Mouse (Mus musculus): ENCODE data around the gene Wdhd1. TPM values are rescaled to one million over a fixed set of nuclear protein-coding genes. Genes with fewer than 3 reads are reported as not detected.

Gene Wdhd1
- polyA plus RNA-seq, 1 experiment from 2014 or later: 68.9 TPM

DNA sequence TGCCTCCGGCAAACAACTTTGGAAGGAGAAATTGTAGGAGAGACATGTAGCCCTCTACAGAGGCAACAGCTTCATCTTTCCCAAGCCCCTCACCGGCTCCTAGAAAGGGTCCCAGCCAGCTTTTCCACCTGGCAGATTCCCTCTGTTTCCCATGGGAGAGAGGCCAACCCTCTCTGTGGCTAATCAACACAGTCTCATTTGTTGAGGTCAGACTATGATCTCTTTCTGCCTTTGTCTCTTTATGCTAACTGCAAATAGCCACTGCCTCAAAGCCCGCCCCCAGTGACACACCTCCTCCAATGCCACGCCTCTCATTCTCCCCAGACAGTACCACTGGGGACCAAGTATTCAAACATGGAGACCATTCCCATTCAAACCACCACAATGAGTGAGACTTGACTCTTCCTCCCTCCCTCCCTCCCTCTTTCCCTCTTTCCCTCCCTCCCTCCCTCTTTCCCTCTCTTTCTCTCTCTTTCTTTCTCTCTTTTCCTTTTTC, 66.9 kb downstream of the Wdhd1 start:
- H3K27me3 ChIP-seq (ENCODE audit: poor library complexity, severe bottlenecking): no peaks in the 10 kb centered on the region
- no peak overlapping the region for H3K4me3 ChIP-seq
- H3K36me3 ChIP-seq (replicated peaks): no peaks in the 10 kb centered on the region
- H3K27ac ChIP-seq: no peak overlapping the region
- no peaks in the 10 kb centered on the region for H3K9me3 ChIP-seq
- WGBS: 85% methylated on average over 4 of the region's 4 CpGs
- no peak for DNase-seq (ENCODE audit: extremely low spot score, low spot score)
- H3K4me1 ChIP-seq: no peaks in the 10 kb centered on the region

DNA sequence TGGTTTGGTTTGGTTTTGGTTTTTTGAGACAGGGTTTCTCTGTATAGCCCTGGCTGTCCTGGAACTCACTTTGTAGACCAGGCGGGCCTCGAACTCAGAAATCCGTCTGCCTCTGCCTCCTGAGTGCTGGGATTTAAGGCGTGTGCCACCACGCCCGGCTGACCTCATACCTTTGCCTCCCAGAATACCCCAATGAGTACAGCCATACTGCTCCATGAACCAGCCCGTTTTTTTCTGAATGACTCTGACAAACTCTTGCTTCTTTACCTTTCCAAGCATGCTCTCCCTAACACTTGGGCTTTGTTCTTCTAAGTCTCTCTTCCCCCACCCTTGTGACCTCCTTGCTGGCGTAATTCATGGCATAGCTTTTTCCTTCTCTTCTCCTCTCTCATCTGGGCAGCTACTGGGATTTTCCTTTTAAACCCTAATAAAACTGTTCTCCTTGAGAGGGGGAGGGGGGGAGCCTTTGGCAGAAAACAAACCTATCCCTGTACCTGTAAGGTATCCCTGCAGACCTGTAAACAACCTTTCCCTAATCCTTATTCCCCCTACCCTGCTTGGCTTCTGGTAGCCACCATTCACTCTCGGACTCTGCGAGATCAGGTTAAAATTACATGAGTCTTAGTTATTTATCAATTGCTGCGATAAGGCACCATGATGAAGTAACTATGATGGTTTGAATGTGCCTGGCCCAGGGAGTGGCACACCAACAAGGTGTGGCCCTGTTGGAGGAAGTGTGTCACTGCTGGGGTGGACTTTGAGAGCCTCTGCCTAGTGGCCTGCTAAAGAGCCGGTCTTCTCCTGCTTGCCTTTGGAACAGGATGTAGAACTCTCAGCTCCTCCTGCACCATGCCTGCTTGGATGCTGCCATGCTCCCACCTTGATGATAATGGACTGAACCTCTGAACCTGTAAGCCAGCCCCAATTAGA, 67.8 kb downstream of the Wdhd1 start:
- 89% methylated on average over 12 of the region's 12 CpGs for WGBS
- Histone ChIP-seq H3K4me3 (no peak overlapping the region), H3K9me3 (no peaks in the 10 kb centered on the region), H3K27me3 (ENCODE audit: poor library complexity, severe bottlenecking) (no peaks in the 10 kb centered on the region), H3K36me3 (replicated peaks) (no peaks in the 10 kb centered on the region), H3K4me1 (no peaks in the 10 kb centered on the region), H3K27ac (no peak overlapping the region)
- DNase-seq (ENCODE audit: extremely low spot score, low spot score): no peak

DNA sequence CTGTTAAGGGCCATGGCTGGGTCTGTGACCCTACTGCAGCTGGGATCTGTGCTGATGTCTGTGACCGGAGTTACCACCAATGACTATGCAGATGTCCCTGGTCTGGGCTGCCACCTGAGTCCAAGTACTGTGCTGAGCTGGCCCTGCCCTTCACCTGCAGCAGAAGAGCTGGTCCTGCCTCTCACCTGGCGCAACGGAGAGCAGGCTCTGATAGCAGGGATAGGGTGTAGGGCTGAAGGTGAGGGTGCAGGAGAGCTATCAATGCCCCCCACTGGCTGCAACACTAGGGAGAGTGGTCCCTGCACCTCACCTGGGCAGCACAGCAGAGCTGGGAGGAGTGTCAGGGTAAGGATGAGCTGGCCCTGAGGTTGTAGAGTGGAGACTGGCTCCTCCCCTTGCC, 70.1 kb downstream of the Wdhd1 start:
- WGBS: 93% methylated on average over 3 of the region's 3 CpGs
- H3K4me1 ChIP-seq: no peaks in the 10 kb centered on the region
- no peaks in the 10 kb centered on the region for H3K36me3 ChIP-seq (replicated peaks)
- H3K27ac ChIP-seq: no peak overlapping the region
- DNase-seq (ENCODE audit: extremely low spot score, low spot score): no peak
- H3K4me3 ChIP-seq: no peak overlapping the region
- no peaks in the 10 kb centered on the region for H3K9me3 ChIP-seq
- no peaks in the 10 kb centered on the region for H3K27me3 ChIP-seq (ENCODE audit: poor library complexity, severe bottlenecking)

DNA sequence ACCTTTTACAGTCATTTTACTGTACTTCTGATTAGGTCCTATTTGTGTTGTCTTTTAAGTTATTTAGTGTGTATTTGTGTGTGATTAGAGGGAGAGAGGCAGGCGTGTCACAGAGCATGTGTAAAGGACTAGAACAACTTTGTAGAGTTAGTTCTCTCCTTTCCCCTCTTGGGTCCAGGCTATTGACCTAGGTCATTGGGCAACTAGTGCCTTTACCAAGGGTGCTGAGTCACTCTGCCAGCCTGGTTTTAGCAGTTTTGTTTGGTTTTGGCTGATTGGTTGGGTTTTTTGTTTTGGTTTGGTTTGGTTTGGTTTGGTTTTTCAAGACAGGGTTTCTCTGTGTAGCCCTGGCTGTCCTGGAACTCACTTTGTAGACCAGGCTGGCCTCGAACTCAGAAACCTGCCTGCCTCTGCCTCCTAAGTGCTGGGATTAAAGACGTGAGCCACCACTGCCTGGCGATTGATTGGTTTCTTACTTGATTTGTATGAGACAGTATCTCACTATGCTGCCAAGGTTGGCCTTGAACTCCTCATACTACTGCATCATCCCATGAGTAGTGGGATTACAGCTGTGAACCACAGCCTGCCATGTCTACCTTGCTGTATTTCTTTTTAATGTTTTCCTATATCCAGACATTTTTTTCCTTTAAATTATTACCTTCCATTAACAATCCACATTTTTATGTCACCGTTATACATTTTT, 71.2 kb downstream of the Wdhd1 start:
- H3K36me3 ChIP-seq (replicated peaks): no peaks in the 10 kb centered on the region
- H3K4me3 ChIP-seq: no peak overlapping the region
- H3K9me3 ChIP-seq: no peaks in the 10 kb centered on the region
- H3K4me1 ChIP-seq: no peaks in the 10 kb centered on the region
- DNase-seq (ENCODE audit: extremely low spot score, low spot score): no peak
- no peak overlapping the region for H3K27ac ChIP-seq
- 92% methylated on average over 5 of the region's 5 CpGs for whole genome bisulfite sequencing
- H3K27me3 ChIP-seq (ENCODE audit: poor library complexity, severe bottlenecking): no peaks in the 10 kb centered on the region

DNA sequence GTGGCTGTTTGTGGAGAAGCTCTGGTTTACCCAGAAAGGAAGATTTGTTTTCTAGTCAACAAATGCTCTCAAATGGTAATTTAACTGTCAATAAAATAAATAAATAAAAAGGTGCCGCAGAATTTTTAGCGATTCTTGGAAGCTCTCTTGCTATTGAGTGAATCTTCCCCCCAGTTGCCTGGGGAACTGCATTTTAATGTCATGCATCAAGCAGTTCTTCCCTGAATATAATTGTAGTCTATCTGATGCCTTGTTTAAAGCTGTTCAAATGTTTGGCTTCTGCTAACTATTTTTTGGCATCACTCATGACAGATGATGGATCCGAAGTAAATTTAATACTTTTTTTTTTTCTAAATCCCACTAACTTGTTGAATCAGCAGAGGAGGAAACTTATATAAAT, 79.3 kb downstream of the Wdhd1 start:
- Histone ChIP-seq H3K36me3 (replicated peaks) (no peaks in the 10 kb centered on the region), H3K27ac (no peak overlapping the region), H3K4me3 (no peak overlapping the region), H3K9me3 (no peaks in the 10 kb centered on the region), H3K4me1 (no peaks in the 10 kb centered on the region), H3K27me3 (ENCODE audit: poor library complexity, severe bottlenecking) (no peaks in the 10 kb centered on the region)
- 91% methylated on average over 3 of the region's 3 CpGs for WGBS
- no peak for DNase-seq (ENCODE audit: extremely low spot score, low spot score)

DNA sequence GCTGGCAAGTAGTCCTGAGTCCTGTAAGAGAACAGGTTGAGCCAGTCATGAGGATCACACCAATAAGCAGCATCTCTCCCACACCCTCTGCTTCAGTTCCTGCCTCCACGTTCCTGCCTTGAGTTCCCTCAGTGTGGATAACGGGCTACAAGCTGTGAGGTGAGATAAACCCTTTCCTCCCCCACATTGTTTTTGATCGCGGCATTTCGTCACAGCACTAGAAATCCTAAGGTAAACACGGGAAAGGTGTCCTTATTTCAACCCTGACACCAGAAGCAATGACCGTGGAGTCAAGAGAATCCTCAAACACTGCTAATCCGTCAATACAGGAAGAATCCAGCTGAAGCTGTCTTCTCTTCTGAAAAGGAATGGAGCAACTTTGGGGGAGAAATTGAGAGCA, 79.9 kb downstream of the Wdhd1 start:
- H3K27me3 ChIP-seq (ENCODE audit: poor library complexity, severe bottlenecking): no peaks in the 10 kb centered on the region
- no peaks in the 10 kb centered on the region for H3K9me3 ChIP-seq
- WGBS: 84% methylated on average over 8 of the region's 8 CpGs
- no peak overlapping the region for H3K4me3 ChIP-seq
- no peaks in the 10 kb centered on the region for H3K4me1 ChIP-seq
- H3K36me3 ChIP-seq (replicated peaks): no peaks in the 10 kb centered on the region
- H3K27ac ChIP-seq: no peak overlapping the region
- no peak for DNase-seq (ENCODE audit: extremely low spot score, low spot score)

DNA sequence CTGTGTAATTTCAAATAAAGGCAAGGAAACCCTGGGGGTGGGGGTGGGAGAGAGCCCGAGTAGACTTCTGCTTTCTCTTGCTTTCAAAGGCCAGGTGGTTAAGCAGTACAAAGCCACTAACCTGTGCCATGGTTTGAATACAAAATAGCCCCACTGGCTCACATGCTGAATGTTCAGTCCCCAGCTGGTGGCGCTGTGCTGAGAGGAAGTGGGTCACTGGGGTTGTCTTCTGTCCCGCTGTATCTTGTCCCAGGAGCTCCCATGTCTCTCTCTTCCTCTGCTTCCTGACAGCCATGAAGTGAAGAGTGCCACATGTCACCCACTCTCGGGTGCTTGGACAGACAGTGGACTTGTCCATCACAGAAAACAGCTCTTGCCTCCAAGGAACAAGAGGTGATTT, 82.6 kb downstream of the Wdhd1 start:
- WGBS: 43% methylated on average over 4 of the region's 4 CpGs
- DNase-seq (ENCODE audit: extremely low spot score, low spot score): no peak
- Histone ChIP-seq H3K9me3 (no peaks in the 10 kb centered on the region), H3K4me3 (no peak overlapping the region), H3K4me1 (no peaks in the 10 kb centered on the region), H3K36me3 (replicated peaks) (no peaks in the 10 kb centered on the region), H3K27me3 (ENCODE audit: poor library complexity, severe bottlenecking) (peaks cover under 1% of the 10 kb centered on the region; the same call in 1 of the 2 replicates), H3K27ac (no peak overlapping the region)

DNA sequence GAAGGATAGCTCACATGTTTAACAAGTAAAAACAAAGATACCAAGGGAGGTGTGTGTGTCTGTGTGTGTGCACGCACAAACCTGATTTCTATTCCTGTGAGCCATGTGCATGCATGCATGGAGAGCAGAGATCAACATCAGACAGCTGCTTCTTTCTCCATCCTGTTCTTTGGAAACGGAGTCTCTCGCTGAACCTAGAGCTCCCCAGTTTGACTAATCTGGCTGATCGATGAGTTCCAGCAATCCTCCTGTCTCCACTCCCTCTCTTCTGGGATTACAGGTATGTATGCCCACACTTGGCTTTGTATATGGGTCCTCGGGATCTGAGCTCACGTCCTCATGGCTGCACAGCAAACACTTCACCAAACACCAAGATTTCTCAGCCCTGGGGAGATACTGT, 83.2 kb downstream of the Wdhd1 start:
- peaks cover 7% of the 10 kb centered on the region for H3K27me3 ChIP-seq (ENCODE audit: poor library complexity, severe bottlenecking)
- no peaks in the 10 kb centered on the region for H3K36me3 ChIP-seq (replicated peaks)
- H3K27ac ChIP-seq: no peak overlapping the region
- 86% methylated on average over 6 of the region's 6 CpGs for WGBS
- no peak for DNase-seq (ENCODE audit: extremely low spot score, low spot score)
- peaks cover 4% of the 10 kb centered on the region for H3K4me1 ChIP-seq
- no peak overlapping the region for H3K4me3 ChIP-seq
- H3K9me3 ChIP-seq: no peaks in the 10 kb centered on the region

DNA sequence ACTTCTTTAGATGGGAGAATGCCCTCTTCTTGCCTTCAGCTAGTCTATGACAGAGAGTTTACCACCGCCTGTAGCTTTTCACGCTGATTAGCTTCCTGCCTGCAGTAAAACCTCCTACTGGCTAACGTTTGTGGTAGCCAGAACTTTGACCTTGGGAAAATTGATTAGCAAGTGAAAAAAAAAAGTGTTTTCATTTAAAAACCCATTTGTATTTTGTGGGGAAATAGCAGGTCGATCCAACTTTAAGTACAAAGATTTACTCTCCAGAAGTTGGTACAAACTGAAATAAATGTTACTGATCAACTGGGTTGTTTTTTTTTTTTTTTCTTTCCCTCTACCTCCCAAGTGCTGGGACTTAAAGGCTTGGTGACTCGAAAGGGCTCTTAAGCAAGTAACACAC, 84.8 kb downstream of the Wdhd1 start:
- no peaks in the 10 kb centered on the region for H3K9me3 ChIP-seq
- no peak for DNase-seq (ENCODE audit: extremely low spot score, low spot score)
- H3K36me3 ChIP-seq (replicated peaks): no peaks in the 10 kb centered on the region
- 62% methylated on average over 5 of the region's 5 CpGs for WGBS
- no peak overlapping the region for H3K4me3 ChIP-seq
- peaks cover 23% of the 10 kb centered on the region for H3K27me3 ChIP-seq (ENCODE audit: poor library complexity, severe bottlenecking)
- no peak overlapping the region for H3K27ac ChIP-seq
- H3K4me1 ChIP-seq: peaks cover 11% of the 10 kb centered on the region

Other genes with a start within 250 kb of the Wdhd1 start
- 0.73 and 0.74 TPM in 2 replicates for gene Gch1, start 87.4 kb downstream of the Wdhd1 start, polyA plus RNA-seq (2016; fragmentation: Nextera tagmentation; extraction: Ambion mirVana)
- gene Socs4, start 74 bp upstream of the Wdhd1 start, polyA plus RNA-seq (2016; fragmentation: Nextera tagmentation; extraction: Ambion mirVana): 3.5 and 3.7 TPM in 2 replicates
- gene Mapk1ip1l, start 21.4 kb upstream of the Wdhd1 start, polyA plus RNA-seq (2016; fragmentation: Nextera tagmentation; extraction: Ambion mirVana): 127 and 134 TPM in 2 replicates
- gene Lgals3, start 90.9 kb upstream of the Wdhd1 start, polyA plus RNA-seq (2016; fragmentation: Nextera tagmentation; extraction: Ambion mirVana): 0.20 and 0.29 TPM in 2 replicates
- 86.4 and 88.0 TPM in 2 replicates for gene Dlgap5, start 141.6 kb upstream of the Wdhd1 start, polyA plus RNA-seq (2016; fragmentation: Nextera tagmentation; extraction: Ambion mirVana)
- 26.5 and 28.4 TPM in 2 replicates for gene Fbxo34, start 173.6 kb upstream of the Wdhd1 start, polyA plus RNA-seq (2016; fragmentation: Nextera tagmentation; extraction: Ambion mirVana)